Mouse (Mus musculus) MEL (cell line): ENCODE measurements at regions not wholly inside any gene's neighbourhood (a gene's known extent, or its start where the extent isn't known, plus 50 kb on each side); places are given as distances from the start of the nearest gene placed in this dataset.

Experiments
- CTCF ChIP-seq, 3 experiments: IDR thresholded peaks in 2 of 3; conservative IDR thresholded peaks in 1 of 3; 2 replicates each; pipeline ENCODE4 v1.5.1; 2011 to 2012; ENCODE audit warnings: low read length in 3 of 3, low read depth in 2 of 3, mild to moderate bottlenecking in 2 of 3, improper control_type of control experiment in 1 of 3, inconsistent platforms in 1 of 3, mixed read lengths in 1 of 3, moderate library complexity in 1 of 3; ENCODE audit not compliant: control insufficient read depth in 1 of 3, insufficient read depth in 1 of 3, poor library complexity in 1 of 3, severe bottlenecking in 1 of 3
- GATA1 ChIP-seq: IDR thresholded peaks from 2 replicates; pipeline ENCODE4 v1.6.1; 2011; ENCODE audit warnings: low read depth, low read length, improper control_type of control experiment
- POLR2A ChIP-seq, 2 experiments: IDR thresholded peaks; 2 replicates each; pipeline ENCODE4 v1.6.1; 2011 to 2012; ENCODE audit warnings: low read length in 2 of 2, mild to moderate bottlenecking in 2 of 2, control low read depth in 1 of 2, improper control_type of control experiment in 1 of 2, low read depth in 1 of 2, moderate library complexity in 1 of 2; ENCODE audit not compliant: control insufficient read depth in 1 of 2, insufficient read depth in 1 of 2, poor library complexity in 1 of 2
- ZMIZ1 ChIP-seq: IDR thresholded peaks from 2 replicates; pipeline ENCODE4 v1.6.1; 2012; ENCODE audit warnings: low read depth, mild to moderate bottlenecking, inconsistent platforms, low read length, improper control_type of control experiment, moderate library complexity

GRCm38 (mm10) chr4:140401632-140402031 lies 155.0 kb upstream of the Igsf21 start:
- TF ChIP-seq POLR2A (IDR thresholded peaks at IDR 0.05; ENCODE audit: control insufficient read depth in 1 of 2, insufficient read depth in 1 of 2, low read depth in 1 of 2, low read length in 2 of 2, poor library complexity in 1 of 2) = no peak
- TF ChIP-seq ZMIZ1 = no peak
- no peak for TF ChIP-seq GATA1
- no peak for TF ChIP-seq CTCF (IDR thresholded peaks at IDR 0.05 in 2 of 3, conservative IDR thresholded peaks at IDR 0.05 in 1 of 3; ENCODE audit: control insufficient read depth in 1 of 3, insufficient read depth in 1 of 3, low read depth in 2 of 3, low read length in 3 of 3, poor library complexity in 1 of 3, severe bottlenecking in 1 of 3)
